Mouse (Mus musculus): ENCODE results near the gene Schip1.

The Schip1 gene

DNA sequence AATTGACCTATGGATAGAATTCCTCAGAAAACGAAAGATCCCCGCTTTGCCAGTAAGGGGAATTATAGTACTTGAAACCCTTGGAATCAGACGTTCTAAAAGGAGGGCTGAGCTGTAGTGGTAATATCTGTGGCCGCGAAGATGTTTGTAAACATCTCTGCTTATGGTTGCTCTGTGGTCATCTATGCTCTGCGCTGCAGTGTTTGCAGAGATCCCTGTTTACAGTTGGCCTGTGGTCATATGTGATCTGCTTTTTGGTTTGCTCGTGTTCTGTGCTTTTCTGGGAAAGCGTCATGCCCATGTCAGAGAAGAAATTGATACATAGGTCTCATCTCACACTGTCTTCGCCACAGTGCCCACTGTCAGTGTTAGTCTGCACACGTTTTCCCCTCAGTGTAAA, 528.0 kb downstream of the Schip1 start:
- no peak for DNase-seq

GRCm38 (mm10) chr3:68593073-68593867, 528.7 kb downstream of the Schip1 start:
- no peak for DNase-seq

DNA sequence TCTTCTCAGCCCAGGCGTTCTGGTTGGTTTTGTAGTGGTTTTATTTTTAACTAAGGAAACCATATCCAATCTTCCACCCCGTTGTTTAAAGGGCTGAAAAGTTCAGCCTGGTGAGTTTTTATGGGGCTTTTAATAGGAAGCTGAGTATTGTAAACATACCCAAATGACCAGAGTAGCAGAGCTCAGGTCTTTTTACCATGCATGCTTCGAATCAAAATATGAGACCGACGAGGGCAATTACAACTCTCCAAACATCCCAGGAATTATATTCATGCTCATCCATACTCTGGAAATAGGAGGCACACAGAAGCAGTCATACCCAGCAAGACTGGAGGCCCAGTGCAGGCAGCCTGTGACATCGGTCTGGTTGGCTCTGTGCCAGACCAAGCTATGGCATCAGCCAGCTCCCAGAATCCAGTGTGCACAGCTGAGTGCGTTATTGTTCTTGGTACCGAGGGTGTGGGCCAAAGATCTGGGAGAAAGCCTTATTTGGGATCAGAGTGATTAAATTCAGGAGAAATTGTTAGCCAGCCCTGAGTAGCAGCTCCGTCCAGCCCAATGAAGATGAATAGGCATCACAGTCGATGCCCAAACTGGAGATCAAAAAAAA, 530.8 kb downstream of the Schip1 start:
- DNase-seq = no peak

DNA sequence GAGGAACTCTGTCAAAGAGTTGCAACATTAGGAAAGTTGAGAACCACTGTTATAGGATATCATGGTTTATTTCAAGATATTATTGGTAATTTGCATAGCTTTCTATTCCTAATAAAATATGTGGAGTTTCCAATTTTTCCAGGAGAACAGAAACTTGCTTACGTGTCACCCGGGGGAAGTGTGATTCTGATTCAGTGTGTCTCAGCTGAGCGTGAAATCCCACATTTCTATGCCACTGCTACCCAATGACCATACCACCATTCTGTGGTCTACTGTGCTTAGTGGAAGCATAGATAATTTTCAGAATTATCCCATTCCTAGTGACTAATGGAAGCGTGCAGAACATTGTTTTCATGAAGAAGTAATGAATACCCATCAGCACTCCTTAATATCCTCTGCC, 532.3 kb downstream of the Schip1 start:
- no peak for DNase-seq

DNA sequence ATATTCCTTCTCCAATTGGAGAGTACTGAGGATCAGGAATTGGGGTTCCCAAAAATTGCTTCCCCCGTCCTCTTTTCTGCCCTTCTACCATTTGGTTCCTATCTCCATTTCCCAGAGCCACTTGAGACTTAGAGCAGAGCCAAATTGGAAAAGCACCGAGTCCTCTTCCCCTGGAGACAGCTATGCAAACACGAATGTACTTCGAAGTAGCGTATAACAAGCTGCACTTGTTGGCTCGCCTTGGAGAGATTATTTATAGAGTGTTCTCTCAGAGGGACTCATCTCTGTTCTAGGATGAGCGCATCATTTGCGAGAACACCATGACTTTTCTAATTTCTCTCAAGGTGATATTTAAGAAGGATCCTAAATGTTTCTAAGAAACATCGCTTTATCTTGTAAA, 538.3 kb downstream of the Schip1 start:
- no peak for DNase-seq

GRCm38 (mm10) chr3:68604467-68604866, 539.9 kb downstream of the Schip1 start:
- DNase-seq = no peak

GRCm38 (mm10) chr3:68604962-68605361, 540.4 kb downstream of the Schip1 start:
- DNase-seq = no peak

- DNase-seq = no peak
Measured at GRCm38 (mm10) chr3:68605942-68606603, 541.5 kb downstream of the Schip1 start.

DNA sequence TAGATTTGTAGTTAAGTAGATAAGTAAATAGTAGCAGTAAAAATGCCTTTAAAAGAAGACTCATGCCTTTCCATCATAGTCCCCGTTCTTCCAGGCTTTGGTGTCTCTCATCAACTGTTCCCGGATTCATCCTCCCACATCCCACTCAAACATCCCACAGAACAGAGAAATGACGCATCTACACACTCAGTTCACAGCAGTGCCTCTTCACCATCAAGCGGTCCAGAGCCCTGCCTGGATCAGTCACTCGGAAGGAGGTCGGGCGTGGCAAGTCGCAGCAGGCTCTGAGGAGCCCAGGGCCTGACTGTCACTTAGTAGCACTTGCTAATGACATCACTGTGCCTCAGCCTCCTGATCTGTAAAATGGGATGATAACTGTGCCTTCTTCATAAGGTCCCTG, 542.1 kb downstream of the Schip1 start:
- no peak for DNase-seq

DNA sequence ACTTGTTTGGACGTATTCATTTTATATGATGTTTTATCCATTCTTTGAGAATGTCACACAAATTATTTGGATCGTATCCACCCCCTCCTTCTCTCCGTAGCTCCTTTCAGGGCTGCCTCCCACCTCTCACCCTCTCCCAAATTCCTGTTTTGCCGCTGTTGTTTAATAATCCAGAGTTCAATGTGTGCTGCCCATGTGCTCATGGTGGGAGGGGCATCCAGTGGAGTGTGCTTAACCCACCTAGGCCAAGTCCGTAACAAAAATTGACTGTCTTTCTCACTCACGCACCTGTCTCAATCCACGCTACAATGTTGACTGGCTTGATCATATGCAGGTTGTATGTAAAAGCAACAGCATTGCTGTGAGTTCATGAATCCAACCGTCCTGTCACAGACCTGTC, 542.7 kb downstream of the Schip1 start:
- DNase-seq = no peak

DNA sequence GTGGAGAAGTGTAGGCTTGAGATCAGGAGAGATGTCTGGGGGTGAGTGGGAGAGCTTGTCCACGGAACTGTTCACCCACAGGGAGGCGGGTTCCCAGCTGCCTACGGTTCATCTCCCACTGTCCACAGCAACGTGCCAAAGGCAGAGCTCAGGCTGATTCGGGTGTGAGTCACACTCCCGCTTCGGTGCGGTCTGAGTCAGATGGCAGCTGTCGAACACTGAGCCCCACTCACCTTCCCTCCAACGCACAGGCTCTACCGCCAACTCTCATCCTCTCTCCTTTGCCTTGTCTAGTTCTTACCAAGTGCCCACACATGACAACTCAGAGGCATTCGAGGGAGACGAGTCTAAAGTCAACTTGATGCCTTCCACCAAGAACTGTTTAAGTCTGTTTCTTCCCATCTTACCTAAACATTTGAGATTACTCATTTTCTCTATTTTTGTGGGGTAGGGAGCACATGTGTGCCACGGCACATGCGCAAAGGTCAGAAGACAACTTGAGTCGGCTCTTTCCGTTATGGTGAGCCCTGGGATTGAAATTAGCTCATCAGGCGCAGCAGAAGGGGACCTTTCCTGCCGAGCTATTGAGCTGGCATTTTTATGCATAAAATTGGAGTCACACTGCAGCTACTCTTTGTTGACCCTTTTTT, 544.4 kb downstream of the Schip1 start:
- DNase-seq = no peak

GRCm38 (mm10) chr3:68610011-68610410, 545.4 kb downstream of the Schip1 start:
- DNase-seq = no peak

DNA sequence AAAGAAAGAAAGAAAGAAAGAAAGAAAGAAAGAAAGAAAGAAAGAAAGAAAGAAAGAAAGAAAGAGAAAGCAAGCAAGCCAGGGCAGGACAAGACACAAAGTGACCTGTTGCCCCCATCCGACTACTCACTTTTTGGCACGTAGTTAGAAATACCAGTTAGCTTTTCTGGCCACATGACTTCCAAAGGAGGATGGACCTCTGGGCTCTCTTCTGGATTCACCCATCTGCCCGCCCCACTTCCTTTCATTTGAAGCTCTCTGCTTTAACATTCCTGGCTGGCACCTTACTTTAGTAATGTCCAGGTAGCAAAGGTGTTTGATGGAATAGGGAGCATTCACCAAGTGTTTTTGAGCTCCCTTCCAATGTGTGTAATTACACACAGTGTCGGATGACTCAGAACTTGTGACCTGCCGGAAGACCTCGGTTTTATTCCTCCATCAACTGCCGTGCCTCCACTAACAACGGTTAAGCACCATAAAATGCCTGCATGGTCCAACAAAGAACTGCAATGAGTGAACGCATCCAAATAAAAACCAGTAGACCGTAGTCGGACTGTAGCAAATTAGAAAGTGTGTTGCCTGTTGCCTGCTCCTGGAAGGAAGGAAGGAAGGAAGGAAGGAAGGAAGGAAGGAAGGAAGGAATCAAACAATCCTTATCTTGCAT, 546.1 kb downstream of the Schip1 start:
- DNase-seq = peak; percentile 57

GRCm38 (mm10) chr3:68615042-68615810, 550.6 kb downstream of the Schip1 start:
- DNase-seq = no peak

DNA sequence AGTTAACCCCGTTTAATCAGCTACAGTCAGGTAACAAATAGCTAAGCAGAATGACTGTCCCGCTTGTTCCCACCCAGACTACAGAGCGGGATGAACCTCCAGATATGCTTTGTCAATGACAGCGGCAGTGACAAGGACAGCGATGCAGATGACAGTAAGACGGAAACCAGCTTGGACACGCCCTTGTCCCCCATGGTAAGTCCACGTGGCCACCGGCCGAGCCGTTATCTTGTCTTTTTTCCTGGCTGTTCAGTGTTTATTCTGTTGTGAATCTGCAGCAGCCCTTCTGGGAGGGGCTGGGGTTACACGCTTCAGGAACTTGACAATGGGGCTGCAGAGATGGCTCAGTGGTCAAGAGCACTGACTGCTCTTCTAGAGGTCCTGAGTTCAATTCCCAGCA, 551.8 kb downstream of the Schip1 start:
- no peak for DNase-seq

DNA sequence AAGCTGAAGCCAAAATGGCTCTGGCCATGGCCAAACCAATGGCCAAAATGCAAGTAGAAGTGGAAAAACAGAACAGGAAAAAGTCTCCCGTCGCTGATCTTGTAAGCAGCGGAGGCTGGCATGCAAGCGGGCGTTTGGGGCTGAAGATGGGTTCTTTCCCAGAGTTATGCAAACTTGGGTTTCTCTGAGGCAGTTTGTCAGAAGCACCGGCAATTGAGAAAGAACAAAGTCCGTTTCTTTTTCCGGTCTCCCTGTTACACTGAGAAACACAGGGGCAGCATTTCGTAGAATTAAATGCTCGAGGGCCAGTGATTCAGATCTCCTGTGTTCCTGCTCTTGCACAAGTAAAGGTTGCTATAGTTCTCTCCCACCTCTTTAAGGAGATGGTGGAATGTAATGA, 553.1 kb downstream of the Schip1 start:
- DNase-seq = no peak

DNA sequence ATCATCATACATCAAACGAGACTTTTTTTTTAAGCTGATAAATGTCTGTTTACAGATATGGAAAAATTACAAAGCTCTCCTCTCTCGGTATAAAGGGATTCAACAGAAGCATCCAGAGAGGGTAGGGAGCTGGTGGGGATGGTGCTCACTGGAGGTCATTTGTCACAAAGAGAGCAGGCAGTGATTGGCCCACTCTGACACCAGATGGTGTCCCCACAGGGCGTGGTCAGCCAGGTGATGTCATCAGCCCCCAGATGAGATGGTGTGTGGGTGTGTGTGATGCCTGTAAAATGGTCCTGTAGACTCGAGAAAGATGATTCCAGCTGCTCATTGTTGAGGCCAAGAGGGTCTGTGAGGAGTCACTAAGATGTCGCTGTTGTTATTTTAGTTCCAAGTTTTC, 554.5 kb downstream of the Schip1 start:
- DNase-seq = no peak

DNA sequence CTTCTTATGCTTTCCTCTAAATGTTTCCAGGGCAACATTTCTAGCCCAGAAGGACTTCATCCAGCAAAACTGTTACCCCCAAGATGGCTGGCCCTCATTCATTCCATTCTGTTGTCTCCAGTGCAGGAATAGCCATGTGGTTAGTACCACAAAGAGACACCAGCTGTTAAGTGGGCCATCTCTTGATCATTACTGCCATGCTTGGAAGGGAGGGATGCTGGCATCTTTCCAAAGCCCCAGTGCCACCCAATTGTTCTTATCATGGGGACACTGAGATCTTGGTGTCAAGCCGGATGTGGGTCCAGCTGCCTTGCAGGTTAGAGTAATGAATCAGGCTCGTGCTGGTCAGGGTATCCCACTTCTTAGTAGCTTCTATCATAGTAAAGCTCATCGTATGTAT, 557.4 kb downstream of the Schip1 start:
- no peak for DNase-seq

GRCm38 (mm10) chr3:68623036-68623435, 558.4 kb downstream of the Schip1 start:
- DNase-seq = no peak

DNA sequence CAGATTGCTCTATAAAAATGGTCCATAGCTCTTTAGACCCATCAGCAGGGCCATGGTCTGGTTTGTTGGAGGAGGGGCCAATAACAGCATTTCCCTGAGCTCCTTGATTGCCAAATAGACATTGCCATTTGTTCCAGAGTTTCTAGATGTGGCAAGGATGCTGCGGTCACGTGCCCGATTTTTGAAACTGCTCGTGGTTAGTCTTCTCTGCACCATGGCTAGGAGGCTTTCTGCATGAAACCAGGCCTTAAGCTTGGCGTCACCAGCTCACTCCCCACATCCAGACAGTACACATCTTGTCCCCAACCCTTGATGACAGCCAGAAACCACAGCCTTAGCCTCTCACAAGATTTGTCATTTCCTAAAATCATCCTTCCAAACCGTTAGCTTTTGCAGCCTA, 559.9 kb downstream of the Schip1 start:
- no peak for DNase-seq

DNA sequence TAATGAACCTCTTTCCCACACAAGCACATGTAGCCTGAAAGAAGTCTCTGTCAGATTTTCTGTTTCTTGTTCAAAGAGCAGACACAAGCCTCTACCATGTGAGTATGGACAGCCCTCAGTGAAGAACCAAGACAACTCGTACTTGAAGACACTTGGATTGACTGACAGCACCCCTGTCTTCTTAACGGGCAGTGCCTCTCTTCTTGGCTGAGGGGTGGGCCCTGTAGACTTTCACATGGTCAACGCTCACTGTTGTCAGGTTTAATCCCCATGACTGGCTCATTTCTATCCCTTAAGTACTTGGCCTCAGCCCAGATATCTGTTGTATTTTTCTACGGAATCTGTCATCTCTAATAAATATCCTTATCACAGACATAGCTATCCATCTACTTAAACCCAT, 565.7 kb downstream of the Schip1 start:
- no peak for DNase-seq

DNA sequence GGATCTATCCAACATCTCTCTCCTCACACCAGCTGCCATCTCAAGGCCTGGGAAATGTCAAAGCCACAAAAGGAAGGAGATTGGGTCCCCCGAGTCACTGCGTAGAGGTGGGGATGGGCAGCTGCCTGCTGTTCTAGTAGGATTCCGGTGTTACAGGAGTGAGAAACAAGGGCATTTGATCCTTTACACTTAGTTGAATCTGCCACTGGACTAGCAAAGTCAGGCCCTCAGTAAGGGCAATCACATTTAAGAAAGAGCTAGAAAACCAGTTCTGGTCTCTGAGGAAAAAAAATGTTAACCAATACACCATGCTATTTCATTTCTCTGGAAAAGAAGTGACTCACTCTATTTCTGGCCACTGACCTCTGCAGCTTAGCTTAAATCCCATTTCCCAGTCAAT, 566.2 kb downstream of the Schip1 start:
- no peak for DNase-seq
